ENCODE assay signal across 15 mouse cellular contexts in genomic region chr17:71211962-71212646, GRCm38 (mm10). TPM values are rescaled to one million over a fixed set of nuclear protein-coding genes. Genes with fewer than 3 reads are reported as not detected.
DNase-seq lines count a peak whose midpoint lies in the region; ATAC-seq and TF ChIP-seq lines count a peak whose summit lies in the region.
"Had no signal": no experiment of that assay in that cellular context is flagged by ENCODE, and none has a peak within 500 bp of the region (broad histone marks: within the 10 kb centered on the region; RNA-seq: fewer than 3 reads in every experiment).

No protein-coding gene starts in this region.

- no peak overlapping the region for H3K9ac ChIP-seq in midbrain, embryonic 11.5 days (ENCODE audit: low read length)
- no peak overlapping the region for H3K9ac ChIP-seq in midbrain, postnatal 0 days (replicated peaks; ENCODE audit: low read length, poor library complexity, severe bottlenecking)
- no peak overlapping the region for H3K9ac ChIP-seq in limb, embryonic 13.5 days
- no peak overlapping the region for H3K9ac ChIP-seq in midbrain, embryonic 13.5 days (replicated peaks)
- H3K9ac ChIP-seq: forebrain, embryonic 12.5 days had no signal

- no peaks in the 10 kb centered on the region for H3K4me1 ChIP-seq in midbrain, embryonic 11.5 days (ENCODE audit: control insufficient read depth, insufficient read depth, low read length)
- no peaks in the 10 kb centered on the region for H3K4me1 ChIP-seq in midbrain, postnatal 0 days (ENCODE audit: insufficient read depth, low read length)
- peaks cover 50% of the 10 kb centered on the region for H3K4me1 ChIP-seq in limb, embryonic 13.5 days
- H3K4me1 ChIP-seq in midbrain, embryonic 13.5 days (replicated peaks): peaks cover 8% of the 10 kb centered on the region
- H3K4me1 ChIP-seq: forebrain, embryonic 12.5 days had no signal

- H3K9me3 ChIP-seq in midbrain, embryonic 11.5 days (ENCODE audit: control insufficient read depth, low read length): no peaks in the 10 kb centered on the region
- no peaks in the 10 kb centered on the region for H3K9me3 ChIP-seq in midbrain, postnatal 0 days (ENCODE audit: low read length)
- H3K9me3 ChIP-seq in limb, embryonic 13.5 days: 0 out of 2 replicates have a peak, but pooled peaks cover 8% of the 10 kb centered on the region
- H3K9me3 ChIP-seq in midbrain, embryonic 13.5 days: no peaks in the 10 kb centered on the region

- 76% methylated on average over 6 of the region's 6 CpGs for whole genome bisulfite sequencing in midbrain, embryonic 11.5 days
- 62% methylated on average over 6 of the region's 6 CpGs for WGBS in midbrain, postnatal 0 days
- WGBS in limb, embryonic 13.5 days: 48% methylated on average over 6 of the region's 6 CpGs
- WGBS in midbrain, embryonic 13.5 days: 65% methylated on average over 6 of the region's 6 CpGs

- no peak overlapping the region for H3K4me2 ChIP-seq in midbrain, embryonic 11.5 days
- H3K4me2 ChIP-seq in midbrain, postnatal 0 days (ENCODE audit: low read depth, low read length, poor library complexity, severe bottlenecking): no peak overlapping the region
- H3K4me2 ChIP-seq in limb, embryonic 13.5 days (replicated peaks): peak overlapping the region; percentile 17
- no peak overlapping the region for H3K4me2 ChIP-seq in midbrain, embryonic 13.5 days (replicated peaks)
- H3K4me2 ChIP-seq: forebrain, embryonic 12.5 days had no signal

- H3K27ac ChIP-seq in midbrain, embryonic 11.5 days (ENCODE audit: low read depth, low read length): no peak overlapping the region
- H3K27ac ChIP-seq in midbrain, postnatal 0 days (ENCODE audit: low read depth, low read length): no peak overlapping the region
- H3K27ac ChIP-seq in limb, embryonic 13.5 days: peak overlapping the region; percentile 75
- peak overlapping the region; percentile 10; the same call in 1 of the 2 replicates for H3K27ac ChIP-seq in midbrain, embryonic 13.5 days
- H3K27ac ChIP-seq: forebrain, embryonic 12.5 days; heart, adult 2 months had no signal

- H3K4me3 ChIP-seq in midbrain, embryonic 11.5 days (ENCODE audit: low read depth, low read length): no peak overlapping the region
- no peak overlapping the region for H3K4me3 ChIP-seq in midbrain, postnatal 0 days (ENCODE audit: low read depth, low read length)
- no peak overlapping the region for H3K4me3 ChIP-seq in limb, embryonic 13.5 days
- no peak overlapping the region for H3K4me3 ChIP-seq in midbrain, embryonic 13.5 days (replicated peaks)
- H3K4me3 ChIP-seq: forebrain, embryonic 12.5 days; heart, adult 2 months had no signal

- peak; percentile 33; the same call in 1 of the 2 replicates for ATAC-seq in midbrain, embryonic 11.5 days (ENCODE audit: low FRiP score)
- no peak for ATAC-seq in midbrain, postnatal 0 days (ENCODE audit: low FRiP score)
- peak; percentile 41 for ATAC-seq in limb, embryonic 13.5 days (ENCODE audit: low FRiP score, low read depth)
- ATAC-seq in midbrain, embryonic 13.5 days: peak; percentile 55

- intact Hi-C loops in heart, postnatal 10 days (cut with DNase I): no loop called here

- no peaks in the 10 kb centered on the region for H3K27me3 ChIP-seq in midbrain, embryonic 11.5 days (ENCODE audit: control insufficient read depth, insufficient read depth, low read length)
- no peaks in the 10 kb centered on the region for H3K27me3 ChIP-seq in midbrain, postnatal 0 days (ENCODE audit: insufficient read depth, low read length)
- no peaks in the 10 kb centered on the region for H3K27me3 ChIP-seq in limb, embryonic 13.5 days
- H3K27me3 ChIP-seq in midbrain, embryonic 13.5 days: no peaks in the 10 kb centered on the region
- H3K27me3 ChIP-seq: forebrain, embryonic 12.5 days had no signal

- no peaks in the 10 kb centered on the region for H3K36me3 ChIP-seq in midbrain, embryonic 11.5 days (ENCODE audit: control insufficient read depth, insufficient read depth, low read length)
- no peaks in the 10 kb centered on the region for H3K36me3 ChIP-seq in midbrain, postnatal 0 days (ENCODE audit: insufficient read depth, low read length)
- peaks cover 7% of the 10 kb centered on the region for H3K36me3 ChIP-seq in limb, embryonic 13.5 days
- no peaks in the 10 kb centered on the region for H3K36me3 ChIP-seq in midbrain, embryonic 13.5 days
- H3K36me3 ChIP-seq: forebrain, embryonic 12.5 days had no signal

- DNase-seq in heart, adult 11 months: peak; percentile 36
- no peak for DNase-seq in heart, postnatal 10 days
- DNase-seq in midbrain, embryonic 11.5 days (ENCODE audit: low spot score, missing footprints): peak; percentile 82
- DNase-seq in midbrain, postnatal 0 days (ENCODE audit: low spot score): no peak
- DNase-seq in right cerebral cortex, postnatal 25 days: no peak
- DNase-seq in frontal cortex, adult 2 months (ENCODE audit: extremely low spot score in 1 of 2, low spot score in 1 of 2): no peak
- DNase-seq: embryo, embryonic 11 days; heart, adult 2 months; kidney, adult 2 months; layer of hippocampus, adult 9-11 months; lung, adult 2 months; thymus, postnatal 36 days had no signal

- TF ChIP-seq CTCF in midbrain, postnatal 0 days (IDR thresholded peaks at IDR 0.05): no peak

RNA-seq across cellular contexts. Expression of gene Lpin2, which starts 29.7 kb away (rescaled TPM):
- 10 to 100 TPM; 11.9 to 14.4 TPM for total RNA-seq in heart, postnatal 10 days (2021)
- polyA plus RNA-seq in midbrain, embryonic 11.5 days (2014; fragmentation: Nextera tagmentation; extraction: Ambion mirVana): 31.6 and 35.4 TPM in 2 replicates
- 53.4 and 61.7 TPM in 2 replicates for total RNA-seq in midbrain, postnatal 0 days (2014; rRNA removed)
- polyA plus RNA-seq in midbrain, postnatal 0 days (2015; fragmentation: Nextera tagmentation; extraction: Ambion mirVana): 33.0 and 39.1 TPM in 2 replicates
- 54.1 and 56.9 TPM in 2 replicates for polyA plus RNA-seq in limb, embryonic 13.5 days (2015; fragmentation: Nextera tagmentation; extraction: Ambion mirVana)
- polyA plus RNA-seq in midbrain, embryonic 13.5 days (2015; fragmentation: Nextera tagmentation; extraction: Ambion mirVana): 35.3 and 35.5 TPM in 2 replicates
- polyA plus RNA-seq in frontal cortex, adult 2 months (2012; rRNA removed): 44.9 and 47.1 TPM in 2 replicates

Comparison
In these comparisons a context has a peak if more than half of its experiments do, and no peak if none do; other contexts are left out.
1. DNase-seq: peak in heart, adult 11 months (single experiment) and midbrain, embryonic 11.5 days (single experiment); none in heart, postnatal 10 days (0 of 2), midbrain, postnatal 0 days (single experiment), right cerebral cortex, postnatal 25 days (single experiment) and frontal cortex, adult 2 months (0 of 2).
2. H3K27ac ChIP-seq: peak in limb, embryonic 13.5 days (single experiment) and midbrain, embryonic 13.5 days (single experiment); none in midbrain, embryonic 11.5 days (single experiment) and midbrain, postnatal 0 days (single experiment).